Mouse (Mus musculus) liver, embryonic 11.5 days (tissue): ENCODE results near the gene Aldh4a1. TPM values are rescaled to one million over a fixed set of nuclear protein-coding genes. Genes with fewer than 3 reads are reported as not detected.

Experiments
- ATAC-seq: fragments of 200-750 bp; cut with Nextera tagmentation; replicated peaks from 2 replicates; pipeline ENCODE4 v1.8.0; 2017; ENCODE audit warnings: moderate number of reproducible peaks, mild to moderate bottlenecking, moderate TSS enrichment, moderate library complexity; ENCODE audit not compliant: low FRiP score
- DNase-seq: peaks from one replicate; pipeline ENCODE4 v3.0.0-alpha.2; 2017; ENCODE audit warnings: low spot score
- H3K27ac ChIP-seq: fragments of 300-500 bp; sonication (generic); 2 replicates; pipeline ENCODE4 v1.5.1; 2014; ENCODE audit warnings: mild to moderate bottlenecking, low read depth, low read length, control low read depth
- H3K27me3 ChIP-seq: fragments of 300-500 bp; sonication (generic); replicated peaks from 2 replicates; pipeline ENCODE4 v1.6.1; 2014; ENCODE audit warnings: low read length, mixed read lengths; ENCODE audit not compliant: control insufficient read depth, insufficient read depth
- H3K36me3 ChIP-seq: fragments of 300-500 bp; sonication (generic); 2 replicates; pipeline ENCODE4 v1.6.1; 2014; ENCODE audit warnings: mild to moderate bottlenecking, low read length, moderate library complexity, mixed read lengths; ENCODE audit not compliant: control insufficient read depth, insufficient read depth
- H3K4me1 ChIP-seq: fragments of 300-500 bp; sonication (generic); replicated peaks from 2 replicates; pipeline ENCODE4 v1.6.1; 2014; ENCODE audit warnings: low read length, mixed read lengths; ENCODE audit not compliant: control insufficient read depth, insufficient read depth
- H3K4me2 ChIP-seq: fragments of 300-500 bp; sonication (generic); 2 replicates; pipeline ENCODE4 v1.6.1; 2014; ENCODE audit warnings: mild to moderate bottlenecking, control low read depth, moderate library complexity
- H3K4me3 ChIP-seq: fragments of 300-500 bp; sonication (generic); 2 replicates; pipeline ENCODE4 v1.5.1; 2014; ENCODE audit warnings: low read depth, low read length, control low read depth
- H3K9ac ChIP-seq: fragments of 300-500 bp; sonication (generic); 2 replicates; pipeline ENCODE4 v1.6.1; 2014; ENCODE audit warnings: low read depth, low read length, control low read depth
- H3K9me3 ChIP-seq: fragments of 300-500 bp; sonication (generic); 2 replicates; pipeline ENCODE4 v1.6.1; 2016; ENCODE audit warnings: low read length, inconsistent platforms, mixed read lengths; ENCODE audit not compliant: control insufficient read depth
- WGBS: fragments of 180-500 bp; shearing (Covaris S2); extraction: QIAGEN DNeasy Blood & Tissue Kit; methylation state at CpG from one replicate; pipeline ENCODE4 v1.1.7; 2014; 5-methylcytosine and 5-hydroxymethylcytosine counted together
- microRNA-seq: library from miRNA; unstranded; fragments of <30 nt; microRNA quantifications from one replicate; pipeline ENCODE4, GENCODE M21; 2017; ENCODE audit warnings: borderline number of aligned reads
- polyA plus RNA-seq: library from polyadenylated mRNA; unstranded; fragments of >200 nt; fragmentation: Nextera tagmentation; extraction: Ambion mirVana; gene quantifications from 2 replicates; pipeline ENCODE4 v1.2.1, GENCODE M21; 2014

The Aldh4a1 gene
- polyA plus RNA-seq, 1 experiment from 2014 or later, result 45.2 TPM

- Histone ChIP-seq H3K27me3 (no peaks in the 10 kb centered on the region; the same call in 1 of the 2 replicates), H3K9me3 (no peaks in the 10 kb centered on the region), H3K4me1 (no peaks in the 10 kb centered on the region), H3K4me2 (no peak overlapping the region), H3K9ac (no peak overlapping the region), H3K4me3 (no peak overlapping the region), H3K36me3 (no peaks in the 10 kb centered on the region), H3K27ac (no peak overlapping the region)
- ATAC-seq (no peak), DNase-seq (peak; percentile 45)
- WGBS, result 15% methylated on average over 3 of the region's 3 CpGs
These were observed 62.0 kb downstream of the Aldh4a1 start for GRCm38 (mm10) chr4:139684639-139685017.

- Histone ChIP-seq H3K36me3 (no peaks in the 10 kb centered on the region), H3K9me3 (no peaks in the 10 kb centered on the region), H3K9ac (no peak overlapping the region), H3K4me1 (no peaks in the 10 kb centered on the region), H3K27ac (no peak overlapping the region), H3K4me3 (no peak overlapping the region), H3K4me2 (no peak overlapping the region), H3K27me3 (no peaks in the 10 kb centered on the region; the same call in 1 of the 2 replicates)
- 64% methylated on average over 9 of the region's 9 CpGs for whole genome bisulfite sequencing
- DNase-seq, result no peak
- no peak for ATAC-seq
These were observed 65.4 kb downstream of the Aldh4a1 start for GRCm38 (mm10) chr4:139688058-139688457.

GRCm38 (mm10) chr4:139689627-139690269 lies 67.1 kb downstream of the Aldh4a1 start:
- Histone ChIP-seq H3K4me2 (no peak overlapping the region), H3K4me3 (no peak overlapping the region), H3K4me1 (no peaks in the 10 kb centered on the region), H3K27me3 (no peaks in the 10 kb centered on the region; the same call in 1 of the 2 replicates), H3K9me3 (no peaks in the 10 kb centered on the region), H3K36me3 (no peaks in the 10 kb centered on the region), H3K27ac (no peak overlapping the region), H3K9ac (no peak overlapping the region)
- 36% methylated on average over 7 of the region's 7 CpGs for WGBS
- ATAC-seq, result no peak
- DNase-seq, result no peak

GRCm38 (mm10) chr4:139693315-139693714 lies 70.6 kb downstream of the Aldh4a1 start:
- no peak overlapping the region for H3K27ac ChIP-seq
- H3K36me3 ChIP-seq, result no peaks in the 10 kb centered on the region
- no peak overlapping the region for H3K4me2 ChIP-seq
- H3K4me1 ChIP-seq, result no peaks in the 10 kb centered on the region
- H3K27me3 ChIP-seq, result no peaks in the 10 kb centered on the region; the same call in 1 of the 2 replicates
- no peak overlapping the region for H3K4me3 ChIP-seq
- WGBS, result 54% methylated on average over 5 of the region's 5 CpGs
- DNase-seq (no peak), ATAC-seq (no peak)
- no peak overlapping the region for H3K9ac ChIP-seq
- H3K9me3 ChIP-seq, result no peaks in the 10 kb centered on the region

- DNase-seq (no peak), ATAC-seq (no peak)
- Histone ChIP-seq H3K27ac (no peak overlapping the region), H3K4me2 (no peak overlapping the region), H3K9ac (no peak overlapping the region), H3K4me3 (no peak overlapping the region), H3K27me3 (no peaks in the 10 kb centered on the region; the same call in 1 of the 2 replicates), H3K4me1 (no peaks in the 10 kb centered on the region), H3K9me3 (no peaks in the 10 kb centered on the region), H3K36me3 (no peaks in the 10 kb centered on the region)
- WGBS, result 23% methylated on average over 9 of the region's 9 CpGs
These were observed 75.1 kb downstream of the Aldh4a1 start for GRCm38 (mm10) chr4:139697755-139698154.

- 58% methylated on average over 8 of the region's 8 CpGs for WGBS
These were observed 75.9 kb downstream of the Aldh4a1 start for GRCm38 (mm10) chr4:139698602-139699001.

More at GRCm38 (mm10) chr4:139698602-139699001, 75.9 kb downstream of the Aldh4a1 start:
- H3K9me3 ChIP-seq, result no peaks in the 10 kb centered on the region
- no peak overlapping the region for H3K4me2 ChIP-seq
- DNase-seq, result no peak
- no peaks in the 10 kb centered on the region for H3K36me3 ChIP-seq
- H3K4me1 ChIP-seq, result no peaks in the 10 kb centered on the region
- no peak overlapping the region for H3K4me3 ChIP-seq
- H3K9ac ChIP-seq, result no peak overlapping the region
- no peak for ATAC-seq
- H3K27me3 ChIP-seq, result no peaks in the 10 kb centered on the region; the same call in 1 of the 2 replicates
- H3K27ac ChIP-seq, result no peak overlapping the region

Small RNAs within 50 kb of the gene (microRNA-seq; reads per million reads assigned to microRNA genes)
- gene Gm25571 (not detected), gene Mir7020 (1.1 reads per million)

Other genes with a start within 250 kb of the Aldh4a1 start
- 1.8 and 2.2 TPM in 2 replicates for gene Iffo2, start 92.3 kb upstream of the Aldh4a1 start, polyA plus RNA-seq
- gene Gm21969, start 19.7 kb upstream of the Aldh4a1 start, polyA plus RNA-seq, result not detected in 2 replicates
- not detected in 2 replicates for gene Tas1r2, start 30.7 kb downstream of the Aldh4a1 start, polyA plus RNA-seq
- gene Pax7, start 210.7 kb downstream of the Aldh4a1 start, polyA plus RNA-seq, result 0.12 and 0.19 TPM in 2 replicates